Mouse (Mus musculus): Measurements from ENCODE around the gene Chst3. TPM values are rescaled to one million over a fixed set of nuclear protein-coding genes. Genes with fewer than 3 reads are reported as not detected.

Gene Chst3
- total and polyA plus RNA-seq, 3 experiments, result 4.4 to 12.2 (median 7.5) TPM

GRCm38 (mm10) chr10:60168306-60168705 lies 50.8 kb downstream of the Chst3 start (continued):
- TF ChIP-seq RCOR1 (conservative IDR thresholded peaks at IDR 0.05; ENCODE audit: low read depth, low read length), result peak; percentile 46; the same call in 1 of the 2 replicates

- Histone ChIP-seq H3K4me1 (ENCODE audit: control insufficient read depth in 1 of 2, insufficient read depth in 2 of 2) (peaks cover 35 to 78% of the 10 kb centered on the region in 2 experiments), H3K27ac (ENCODE audit: insufficient read depth, low read depth) (no peak overlapping the region), H3K4me3 (replicated peaks in 1 of 3; ENCODE audit: low read depth in 2 of 3, low read length in 2 of 3, poor library complexity in 1 of 3) (no peak overlapping the region), H3K27me3 (replicated peaks) (no peaks in the 10 kb centered on the region), H3K79me2 (replicated peaks; ENCODE audit: control insufficient read depth, extremely low read depth, insufficient read depth, poor library complexity, severe bottlenecking) (0 out of 2 replicates have a peak, but pooled peaks cover 2% of the 10 kb centered on the region), H3K36me3 (replicated peaks in 1 of 2; ENCODE audit: control insufficient read depth in 1 of 2, insufficient read depth in 1 of 2, low read length in 1 of 2) (peaks cover 0 to 8% of the 10 kb centered on the region in 2 experiments), H3K9me3 (replicated peaks; ENCODE audit: low read length) (peaks cover 15% of the 10 kb centered on the region), H3K4me2 (ENCODE audit: insufficient read depth, low read depth, poor library complexity, severe bottlenecking) (no peak overlapping the region), H3K9ac (ENCODE audit: insufficient read depth, low read depth) (no peak overlapping the region)
- in situ Hi-C loops (cut with MboI; ENCODE audit: low pct_ligation_motif_present, low pct_unique_long_range_greater_than_20kb, low sequenced_read_pairs), result no loop called here
- TF ChIP-seq NRF1 (IDR thresholded peaks at IDR 0.05; ENCODE audit: low read depth, low read length) (no peak), MEF2A (IDR thresholded peaks at IDR 0.05; ENCODE audit: borderline replicate concordance, low read depth, low read length) (no peak), CTCF (conservative IDR thresholded peaks at IDR 0.05 in 1 of 2, IDR thresholded peaks at IDR 0.05 in 1 of 2; ENCODE audit: low read depth in 2 of 2, low read length in 2 of 2) (no peak), IRF4 (IDR thresholded peaks at IDR 0.05; ENCODE audit: low read depth, low read length) (no peak), ZMIZ1 (IDR thresholded peaks at IDR 0.05; ENCODE audit: low read depth, low read length) (no peak), ZKSCAN1 (IDR thresholded peaks at IDR 0.05; ENCODE audit: borderline replicate concordance, low read depth, low read length) (no peak), CHD2 (IDR thresholded peaks at IDR 0.05; ENCODE audit: low read length) (no peak), HCFC1 (IDR thresholded peaks at IDR 0.05; ENCODE audit: low read depth, low read length) (no peak), POLR2A (IDR thresholded peaks at IDR 0.05; ENCODE audit: low read depth, low read length) (no peak), MAX (IDR thresholded peaks at IDR 0.05; ENCODE audit: low read length) (no peak), EP300 (IDR thresholded peaks at IDR 0.05; ENCODE audit: low read length) (no peak)
- no peak for DNase-seq (ENCODE audit: extremely low read depth)
- dilution Hi-C loops (cut with MboI; ENCODE audit: extremely low pct_ligation_motif_present, extremely low pct_unique_long_range_greater_than_20kb, low sequenced_read_pairs), result no loop called here
Measured at GRCm38 (mm10) chr10:60166068-60166467, 53.0 kb downstream of the Chst3 start.

GRCm38 (mm10) chr10:60164869-60165268 lies 54.2 kb downstream of the Chst3 start:
- Histone ChIP-seq H3K27ac (ENCODE audit: insufficient read depth, low read depth) (no peak overlapping the region), H3K4me3 (replicated peaks in 1 of 3; ENCODE audit: low read depth in 2 of 3, low read length in 2 of 3, poor library complexity in 1 of 3) (no peak overlapping the region), H3K27me3 (replicated peaks) (no peaks in the 10 kb centered on the region), H3K79me2 (replicated peaks; ENCODE audit: control insufficient read depth, extremely low read depth, insufficient read depth, poor library complexity, severe bottlenecking) (0 out of 2 replicates have a peak, but pooled peaks cover 4% of the 10 kb centered on the region), H3K36me3 (replicated peaks in 1 of 2; ENCODE audit: control insufficient read depth in 1 of 2, insufficient read depth in 1 of 2, low read length in 1 of 2) (peaks cover 0 to 10% of the 10 kb centered on the region in 2 experiments), H3K9me3 (replicated peaks; ENCODE audit: low read length) (peaks cover 15% of the 10 kb centered on the region), H3K4me2 (ENCODE audit: insufficient read depth, low read depth, poor library complexity, severe bottlenecking) (no peak overlapping the region), H3K4me1 (ENCODE audit: control insufficient read depth in 1 of 2, insufficient read depth in 2 of 2) (peaks cover 25 to 70% of the 10 kb centered on the region in 2 experiments), H3K9ac (ENCODE audit: insufficient read depth, low read depth) (no peak overlapping the region)
- no peak for TF ChIP-seq MXI1 (IDR thresholded peaks at IDR 0.05; ENCODE audit: low read depth, low read length)
- no peak for TF ChIP-seq CTCF (conservative IDR thresholded peaks at IDR 0.05 in 1 of 2, IDR thresholded peaks at IDR 0.05 in 1 of 2; ENCODE audit: low read depth in 2 of 2, low read length in 2 of 2)
- no peak for TF ChIP-seq BHLHE40 (IDR thresholded peaks at IDR 0.05; ENCODE audit: low read depth, low read length)
- in situ Hi-C loops (cut with MboI; ENCODE audit: low pct_ligation_motif_present, low pct_unique_long_range_greater_than_20kb, low sequenced_read_pairs), result no loop called here
- DNase-seq (ENCODE audit: extremely low read depth), result no peak
- dilution Hi-C loops (cut with MboI; ENCODE audit: extremely low pct_ligation_motif_present, extremely low pct_unique_long_range_greater_than_20kb, low sequenced_read_pairs), result no loop called here
